In genomic region chr16:4607818-4608531, GRCm38 (mm10) we compare ENCODE assay signal across 8 mouse cellular contexts. TPM values are rescaled to one million over a fixed set of nuclear protein-coding genes. Genes with fewer than 3 reads are reported as not detected.
DNase-seq lines count a peak whose midpoint lies in the region; ATAC-seq and TF ChIP-seq lines count a peak whose summit lies in the region.

No protein-coding gene starts in this region.

- H3K4me1 ChIP-seq in forebrain, embryonic 11.5 days (replicated peaks; ENCODE audit: control insufficient read depth, insufficient read depth, low read length) = peaks cover 22% of the 10 kb centered on the region
- peaks cover 41% of the 10 kb centered on the region for H3K4me1 ChIP-seq in lung, embryonic 14.5 days (ENCODE audit: insufficient read depth)
- H3K4me1 ChIP-seq in olfactory bulb, adult 2 months (ENCODE audit: control insufficient read depth, insufficient read depth, low read length) = peaks cover 23% of the 10 kb centered on the region

- no peaks in the 10 kb centered on the region for H3K27me3 ChIP-seq in forebrain, embryonic 11.5 days (ENCODE audit: control insufficient read depth, insufficient read depth, low read length)
- H3K27me3 ChIP-seq in lung, embryonic 14.5 days (ENCODE audit: insufficient read depth, low read length) = no peaks in the 10 kb centered on the region

- no peak overlapping the region for H3K9ac ChIP-seq in forebrain, embryonic 11.5 days (ENCODE audit: low read length)
- no peak overlapping the region for H3K9ac ChIP-seq in lung, embryonic 14.5 days

- 58% methylated on average over 9 of the region's 9 CpGs for WGBS in forebrain, embryonic 11.5 days
- WGBS in lung, embryonic 14.5 days = 35% methylated on average over 9 of the region's 9 CpGs
- 48% methylated on average over 9 of the region's 9 CpGs for WGBS in olfactory bulb, adult 2 months

- H3K36me3 ChIP-seq in forebrain, embryonic 11.5 days (ENCODE audit: control insufficient read depth, insufficient read depth, low read length) = peaks cover 3% of the 10 kb centered on the region; the same call in 1 of the 2 replicates
- peaks cover 40% of the 10 kb centered on the region for H3K36me3 ChIP-seq in lung, embryonic 14.5 days (ENCODE audit: insufficient read depth)

- H3K4me3 ChIP-seq in forebrain, embryonic 11.5 days (ENCODE audit: low read depth, low read length) = no peak overlapping the region
- no peak overlapping the region for H3K4me3 ChIP-seq in lung, embryonic 14.5 days (ENCODE audit: low read depth, low read length)
- no peak overlapping the region for H3K4me3 ChIP-seq in olfactory bulb, adult 2 months (ENCODE audit: insufficient read depth, low read depth, low read length)

- peak; percentile 80 to 82 for DNase-seq in CD8-positive naive resting alpha-beta T cell, adult 2 months (ENCODE audit: low read depth in 2 of 2, low spot score in 2 of 2)
- peak; percentile 89 for DNase-seq in brain, embryonic 14.5 days (ENCODE audit: low read depth)
- peak; percentile 88 for DNase-seq in forebrain, embryonic 11.5 days (ENCODE audit: low spot score)
- peak; percentile 64 for DNase-seq in heart, postnatal 25 days (ENCODE audit: low spot score)
- peak; percentile 83 for DNase-seq in layer of hippocampus, adult 11-12 months (ENCODE audit: low spot score)
- peak; percentile 94 for DNase-seq in lung, embryonic 14.5 days
- peak; percentile 65 to 71 for DNase-seq in thymus, adult 18-20 months

- no peak overlapping the region for H3K27ac ChIP-seq in forebrain, embryonic 11.5 days (ENCODE audit: low read depth, low read length)
- no peak overlapping the region for H3K27ac ChIP-seq in lung, embryonic 14.5 days (ENCODE audit: low read depth)
- H3K27ac ChIP-seq in olfactory bulb, adult 2 months (ENCODE audit: insufficient read depth, low read depth, low read length) = no peak overlapping the region

- TF ChIP-seq CTCF in brain, embryonic 14.5 days (IDR thresholded peaks at IDR 0.05; ENCODE audit: borderline replicate concordance, extremely low read depth, insufficient read depth, insufficient read length) = peak; percentile 97
- TF ChIP-seq CTCF in lung, embryonic 14.5 days (IDR thresholded peaks at IDR 0.05; ENCODE audit: low read depth) = peak; percentile 99
- TF ChIP-seq CTCF in olfactory bulb, adult 2 months (IDR thresholded peaks at IDR 0.05; ENCODE audit: insufficient read depth, low read depth, low read length) = peak; percentile 96

- no peak for TF ChIP-seq POLR2A in brain, embryonic 14.5 days (IDR thresholded peaks at IDR 0.05; ENCODE audit: borderline replicate concordance, extremely low read depth, insufficient read depth, insufficient read length, poor library complexity, severe bottlenecking)
- TF ChIP-seq POLR2A in olfactory bulb, adult 2 months (IDR thresholded peaks at IDR 0.05; ENCODE audit: insufficient read depth, low read depth, low read length) = no peak

- no peak overlapping the region for H3K4me2 ChIP-seq in forebrain, embryonic 11.5 days (ENCODE audit: low read depth, low read length, severe bottlenecking)
- no peak overlapping the region for H3K4me2 ChIP-seq in lung, embryonic 14.5 days

- ATAC-seq in forebrain, embryonic 11.5 days (replicated peaks; ENCODE audit: low FRiP score) = peak; percentile 26; the same call in 1 of the 2 replicates
- peak; percentile 38; the same call in 1 of the 2 replicates for ATAC-seq in lung, embryonic 14.5 days (ENCODE audit: insufficient read depth)

- intact Hi-C loops in heart, postnatal 25 days (cut with DNase I) = loop anchor here (1.0 to 5.0 kb wide), 6 partner anchors 15 to 306 kb away; no protein-coding TSS in a partner anchor

- no peaks in the 10 kb centered on the region for H3K9me3 ChIP-seq in forebrain, embryonic 11.5 days (ENCODE audit: control insufficient read depth, low read length)
- H3K9me3 ChIP-seq in lung, embryonic 14.5 days (ENCODE audit: low read depth, low read length) = no peaks in the 10 kb centered on the region

RNA-seq across cellular contexts. Expression of gene Glis2, which starts 13.5 kb away (rescaled TPM):
- polyA plus RNA-seq in brain, embryonic 14.5 days (2012; rRNA removed) = 41.8 and 45.4 TPM in 2 replicates
- 31.3 and 34.5 TPM in 2 replicates for polyA plus RNA-seq in forebrain, embryonic 11.5 days (2014; fragmentation: Nextera tagmentation; extraction: Ambion mirVana)
- total RNA-seq in heart, postnatal 25 days (2021) = 10 to 100 TPM; 16.6 to 20.3 TPM
- polyA plus RNA-seq in lung, embryonic 14.5 days (2014; fragmentation: Nextera tagmentation; extraction: Ambion mirVana) = 24.4 and 29.2 TPM in 2 replicates
- polyA plus RNA-seq in olfactory bulb, adult 2 months (2012; ENCODE audit: insufficient read depth, insufficient read length, low replicate concordance, missing spikeins) = not detected in 2 replicates

RNA-seq across cellular contexts. Expression of gene Pam16, which starts 16.8 kb away (rescaled TPM):
- polyA plus RNA-seq in brain, embryonic 14.5 days (2012; rRNA removed) = 121 and 169 TPM in 2 replicates
- 87.4 and 91.4 TPM in 2 replicates for polyA plus RNA-seq in forebrain, embryonic 11.5 days (2014; fragmentation: Nextera tagmentation; extraction: Ambion mirVana)
- total RNA-seq in heart, postnatal 25 days (2021) = 100 to 1,000 TPM; 129 to 141 TPM
- polyA plus RNA-seq in lung, embryonic 14.5 days (2014; fragmentation: Nextera tagmentation; extraction: Ambion mirVana) = 81.9 and 86.3 TPM in 2 replicates
- not detected in 2 replicates for polyA plus RNA-seq in olfactory bulb, adult 2 months (2012; ENCODE audit: insufficient read depth, insufficient read length, low replicate concordance, missing spikeins)

RNA-seq across cellular contexts. Expression of gene Vasn, which starts 31.8 kb away (rescaled TPM):
- 6.9 and 9.9 TPM in 2 replicates for polyA plus RNA-seq in brain, embryonic 14.5 days (2012; rRNA removed)
- 7.6 and 7.7 TPM in 2 replicates for polyA plus RNA-seq in forebrain, embryonic 11.5 days (2014; fragmentation: Nextera tagmentation; extraction: Ambion mirVana)
- 10 to 100 TPM in 1 of 2 experiments, 1 to 10 TPM in 1; 9.8 to 12.0 TPM for total RNA-seq in heart, postnatal 25 days (2021)
- polyA plus RNA-seq in lung, embryonic 14.5 days (2014; fragmentation: Nextera tagmentation; extraction: Ambion mirVana) = 23.1 and 23.5 TPM in 2 replicates
- polyA plus RNA-seq in olfactory bulb, adult 2 months (2012; ENCODE audit: insufficient read depth, insufficient read length, low replicate concordance, missing spikeins) = not detected in 2 replicates

RNA-seq across cellular contexts. Expression of gene Dnaja3, which starts 31.8 kb away (rescaled TPM):
- polyA plus RNA-seq in brain, embryonic 14.5 days (2012; rRNA removed) = 23.5 and 28.7 TPM in 2 replicates
- 57.7 and 60.7 TPM in 2 replicates for polyA plus RNA-seq in forebrain, embryonic 11.5 days (2014; fragmentation: Nextera tagmentation; extraction: Ambion mirVana)
- 100 to 1,000 TPM; 149 TPM for total RNA-seq in heart, postnatal 25 days (2021)
- 58.7 and 59.3 TPM in 2 replicates for polyA plus RNA-seq in lung, embryonic 14.5 days (2014; fragmentation: Nextera tagmentation; extraction: Ambion mirVana)
- polyA plus RNA-seq in olfactory bulb, adult 2 months (2012; ENCODE audit: insufficient read depth, insufficient read length, low replicate concordance, missing spikeins) = not detected in 2 replicates

RNA-seq across cellular contexts. Expression of gene Tfap4, which starts 48.3 kb away (rescaled TPM):
- polyA plus RNA-seq in brain, embryonic 14.5 days (2012; rRNA removed) = 13.6 and 16.6 TPM in 2 replicates
- polyA plus RNA-seq in forebrain, embryonic 11.5 days (2014; fragmentation: Nextera tagmentation; extraction: Ambion mirVana) = 27.7 and 28.6 TPM in 2 replicates
- 1 to 10 TPM; 3.5 to 4.2 TPM for total RNA-seq in heart, postnatal 25 days (2021)
- polyA plus RNA-seq in lung, embryonic 14.5 days (2014; fragmentation: Nextera tagmentation; extraction: Ambion mirVana) = 23.0 and 24.1 TPM in 2 replicates
- polyA plus RNA-seq in olfactory bulb, adult 2 months (2012; ENCODE audit: insufficient read depth, insufficient read length, low replicate concordance, missing spikeins) = not detected in 2 replicates

Comparison
In these comparisons a context has a peak if more than half of its experiments do, and no peak if none do; other contexts are left out.
1. RNA of gene Glis2, which starts 13.5 kb away (polyA plus RNA-seq): 41.8 to 45.4 TPM in brain, embryonic 14.5 days, 31.3 to 34.5 TPM in forebrain, embryonic 11.5 days and 24.4 to 29.2 TPM in lung, embryonic 14.5 days; not detected in olfactory bulb, adult 2 months; every median in the first group is over 10 times any median in the second.
2. RNA of gene Pam16, which starts 16.8 kb away (polyA plus RNA-seq): 121 to 169 TPM in brain, embryonic 14.5 days, 87.4 to 91.4 TPM in forebrain, embryonic 11.5 days and 81.9 to 86.3 TPM in lung, embryonic 14.5 days; not detected in olfactory bulb, adult 2 months; every median in the first group is over 10 times any median in the second.
3. Peak in every context shown above with its lines, with median percentiles within 50 percentile points of each other: DNase-seq and CTCF ChIP-seq.